In the genomic region with DNA sequence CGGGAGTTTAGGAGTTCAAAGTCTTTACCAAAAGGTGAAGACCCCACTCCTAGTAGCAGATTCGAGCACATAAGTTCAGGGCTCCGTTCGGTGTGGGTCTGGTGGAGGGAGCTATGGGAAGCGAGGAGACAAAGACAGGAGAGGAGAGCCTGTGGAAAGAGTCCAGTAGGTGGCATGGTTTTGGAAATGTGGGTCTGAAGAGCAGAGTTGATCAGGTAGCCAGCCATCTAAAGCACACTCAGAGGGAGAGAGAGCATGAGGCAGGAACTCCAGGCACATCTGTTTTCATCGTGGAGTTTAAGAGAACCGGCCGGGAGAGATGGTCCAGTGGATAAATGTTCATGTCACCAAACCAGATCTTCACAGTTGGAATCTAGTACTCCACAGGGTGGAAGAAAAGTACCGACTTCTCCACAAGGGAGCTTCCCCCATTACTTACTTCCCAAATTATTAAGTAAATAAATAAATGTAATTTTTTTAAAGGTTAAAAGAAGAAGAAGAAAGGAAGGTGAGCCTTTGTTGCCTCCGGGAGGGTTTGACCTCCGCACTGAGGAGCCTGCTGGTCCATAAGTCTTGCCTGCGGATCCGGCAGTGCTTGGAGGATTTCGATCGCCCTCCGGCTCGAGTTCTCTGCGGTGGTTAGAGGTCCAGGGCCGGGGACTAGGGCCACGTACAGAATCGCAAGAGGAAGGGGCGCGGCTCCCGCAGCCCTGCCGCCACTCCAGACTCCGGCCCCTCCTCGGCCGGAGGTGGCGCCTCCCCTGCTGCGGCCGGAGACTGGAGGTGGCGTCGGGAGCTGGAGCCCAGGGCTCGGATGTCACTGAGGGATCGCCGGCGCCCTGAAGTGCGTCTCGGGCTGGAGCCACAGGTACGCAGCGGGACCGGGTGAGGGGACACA, we compare ENCODE assay signal across 9 mouse cellular contexts. TPM values are rescaled to one million over a fixed set of nuclear protein-coding genes. Genes with fewer than 3 reads are reported as not detected.
A peak's percentile ranks its signal among the peaks of the same experiment; 100 is the strongest.
DNase-seq lines count a peak whose midpoint lies in the region; ATAC-seq and TF ChIP-seq lines count a peak whose summit lies in the region.
"Had no signal": no experiment of that assay in that cellular context is flagged by ENCODE, and none has a peak within 500 bp of the region (broad histone marks: within the 10 kb centered on the region; RNA-seq: fewer than 3 reads in every experiment).

A gene (minus strand): TSS at position 637 of the 898 bp plus-strand sequence.
A gene (plus strand): TSS at position 732 of the 898 bp plus-strand sequence.

- H3K9ac ChIP-seq in hindbrain, embryonic 13.5 days: peak within 1 kb of the TSS; percentile 66
- H3K9ac ChIP-seq in midbrain, embryonic 15.5 days: peak within 1 kb of the TSS; percentile 40

- H3K4me3 ChIP-seq in G1E (ENCODE audit: low read depth, low read length): peak within 1 kb of the TSS; percentile 65
- H3K4me3 ChIP-seq in bone marrow, adult 2 months (replicated peaks; ENCODE audit: control insufficient read depth, low read depth, low read length): peak within 1 kb of the TSS; percentile 44
- H3K4me3 ChIP-seq in hindbrain, embryonic 13.5 days: peak within 1 kb of the TSS; percentile 44
- peak within 1 kb of the TSS; percentile 47 for H3K4me3 ChIP-seq in midbrain, embryonic 15.5 days

- no peak for TF ChIP-seq POLR2A in bone marrow, adult 2 months (IDR thresholded peaks at IDR 0.05; ENCODE audit: borderline replicate concordance, control insufficient read depth, low read depth, low read length)

- H3K27ac ChIP-seq in bone marrow, adult 2 months (ENCODE audit: control insufficient read depth, insufficient read depth, low read depth, low read length, poor library complexity): no peak within 1 kb of the TSS
- H3K27ac ChIP-seq in hindbrain, embryonic 13.5 days: no peak within 1 kb of the TSS
- H3K27ac ChIP-seq in midbrain, embryonic 15.5 days: no peak within 1 kb of the TSS

- H3K4me2 ChIP-seq in hindbrain, embryonic 13.5 days: peak within 1 kb of the TSS; percentile 69
- H3K4me2 ChIP-seq in midbrain, embryonic 15.5 days: peak within 1 kb of the TSS; percentile 80

- WGBS in bone marrow, adult 2 months: 6% methylated on average over 42 of the region's 42 CpGs
- WGBS in hindbrain, embryonic 13.5 days: 5% methylated on average over 42 of the region's 42 CpGs
- 4% methylated on average over 41 of the region's 42 CpGs for WGBS in midbrain, embryonic 15.5 days

- peaks cover 70% of the 10 kb centered on the region for H3K27me3 ChIP-seq in G1E (ENCODE audit: insufficient read depth, low read length)
- H3K27me3 ChIP-seq in hindbrain, embryonic 13.5 days: peaks cover 76% of the 10 kb centered on the region
- H3K27me3 ChIP-seq in midbrain, embryonic 15.5 days (replicated peaks): peaks cover 53% of the 10 kb centered on the region

- no peak for ATAC-seq in G1E (ENCODE audit: extremely low read depth, insufficient number of reproducible peaks, low FRiP score, poor library complexity, severe bottlenecking)
- peak; percentile 57; the same call in 1 of the 2 replicates for ATAC-seq in hindbrain, embryonic 13.5 days (ENCODE audit: low FRiP score)
- ATAC-seq in midbrain, embryonic 15.5 days (replicated peaks): peak; percentile 66; the same call in 1 of the 2 replicates
- no peak for ATAC-seq in CD4-positive, CD25-positive, alpha-beta regulatory T cell, adult 4 months
- no peak for ATAC-seq in inflammation-experienced regulatory T-cells, adult 6 months

- H3K4me1 ChIP-seq in G1E (ENCODE audit: insufficient read depth, low read depth, low read length): peaks cover 18% of the 10 kb centered on the region
- H3K4me1 ChIP-seq in bone marrow, adult 2 months (ENCODE audit: control insufficient read depth, insufficient read depth, low read length): no peaks in the 10 kb centered on the region
- H3K4me1 ChIP-seq in hindbrain, embryonic 13.5 days (replicated peaks): peaks cover 13% of the 10 kb centered on the region
- peaks cover 11% of the 10 kb centered on the region for H3K4me1 ChIP-seq in midbrain, embryonic 15.5 days

- no peaks in the 10 kb centered on the region; the same call in 1 of the 2 replicates for H3K9me3 ChIP-seq in G1E (replicated peaks)
- H3K9me3 ChIP-seq in hindbrain, embryonic 13.5 days: no peaks in the 10 kb centered on the region
- no peaks in the 10 kb centered on the region for H3K9me3 ChIP-seq in midbrain, embryonic 15.5 days

- H3K36me3 ChIP-seq in G1E (replicated peaks): no peaks in the 10 kb centered on the region
- H3K36me3 ChIP-seq in hindbrain, embryonic 13.5 days: no peaks in the 10 kb centered on the region
- no peaks in the 10 kb centered on the region for H3K36me3 ChIP-seq in midbrain, embryonic 15.5 days (replicated peaks)

- no peak for TF ChIP-seq CTCF in G1E (IDR thresholded peaks at IDR 0.05; ENCODE audit: low read depth, low read length)
- TF ChIP-seq CTCF in bone marrow, adult 2 months (IDR thresholded peaks at IDR 0.05; ENCODE audit: control insufficient read depth, insufficient read depth, low read length): no peak

- DNase-seq in G1E (ENCODE audit: low spot score) (no peak), liver (peak; percentile 65)
- DNase-seq in gastrocnemius, adult 18-20 months (ENCODE audit: low spot score): peak; percentile 49

RNA-seq across cellular contexts. Expression of the first gene that starts in this region (rescaled TPM):
- total RNA-seq in G1E (2014; fragmentation: Nextera tagmentation) (not detected in 2 replicates), G1E (2017) (not detected in 2 replicates)
- not detected in 2 replicates for polyA plus RNA-seq in G1E (2012)
- 0.41 TPM in 1 of 2 replicates, not detected in the other for polyA plus RNA-seq in bone marrow, adult 2 months (2011; ENCODE audit: insufficient read depth, insufficient read length, low replicate concordance, missing spikeins)
- not detected for total RNA-seq in gastrocnemius, adult 18-20 months (2021)
- 0.06 and 0.16 TPM in 2 replicates for polyA plus RNA-seq in hindbrain, embryonic 13.5 days (2015; fragmentation: Nextera tagmentation; extraction: Ambion mirVana)
- polyA plus RNA-seq in midbrain, embryonic 15.5 days (2015; fragmentation: Nextera tagmentation; extraction: Ambion mirVana): 0.09 TPM in 1 of 2 replicates, not detected in the other
- not detected for polyA plus RNA-seq in CD4-positive, CD25-positive, alpha-beta regulatory T cell, adult 4 months (2017; shearing (Covaris generic))
- not detected for polyA plus RNA-seq in inflammation-experienced regulatory T-cells, adult 6 months (2017; shearing (Covaris generic))
- total RNA-seq: gastrocnemius, postnatal 4 days had no signal

RNA-seq across cellular contexts. Expression of the second gene that starts in this region (rescaled TPM):
- not detected in 2 replicates for total RNA-seq in G1E (2014; fragmentation: Nextera tagmentation)
- 0.11 TPM in 1 of 2 replicates, not detected in the other for total RNA-seq in G1E (2017)
- not detected in 2 replicates for polyA plus RNA-seq in G1E (2012)
- polyA plus RNA-seq in bone marrow, adult 2 months (2011; ENCODE audit: insufficient read depth, insufficient read length, low replicate concordance, missing spikeins): 0.70 TPM in 1 of 2 replicates, not detected in the other
- under 1 TPM; 0.71 to 0.73 TPM for total RNA-seq in gastrocnemius, adult 18-20 months (2021)
- polyA plus RNA-seq in hindbrain, embryonic 13.5 days (2015; fragmentation: Nextera tagmentation; extraction: Ambion mirVana): 2.5 and 2.6 TPM in 2 replicates
- 3.5 and 3.7 TPM in 2 replicates for polyA plus RNA-seq in midbrain, embryonic 15.5 days (2015; fragmentation: Nextera tagmentation; extraction: Ambion mirVana)
- not detected for polyA plus RNA-seq in CD4-positive, CD25-positive, alpha-beta regulatory T cell, adult 4 months (2017; shearing (Covaris generic))
- under 1 TPM in 1 of 3 experiments, not detected in 2; 0.10 TPM for polyA plus RNA-seq in inflammation-experienced regulatory T-cells, adult 6 months (2017; shearing (Covaris generic))

Comparison
In these comparisons a context has a peak if more than half of its experiments do, and no peak if none do; other contexts are left out.
1. Peak in DNase-seq in gastrocnemius, adult 18-20 months; RNA of the genes that start here not detected or under 1 TPM.
2. ATAC-seq: peak in hindbrain, embryonic 13.5 days (single experiment) and midbrain, embryonic 15.5 days (single experiment); none in G1E (single experiment), CD4-positive, CD25-positive, alpha-beta regulatory T cell, adult 4 months (single experiment) and inflammation-experienced regulatory T-cells, adult 6 months (single experiment).
3. Peak in every context shown above with its lines, with median percentiles within 50 percentile points of each other: H3K4me3 ChIP-seq.